Mouse (Mus musculus): ENCODE data around the gene Flnb. TPM values are rescaled to one million over a fixed set of nuclear protein-coding genes. Genes with fewer than 3 reads are reported as not detected.

The Flnb gene
- polyA plus RNA-seq, 1 experiment from 2014 or later: 32.4 TPM

- H3K27ac ChIP-seq: no peak overlapping the region
- no peak overlapping the region for H3K4me3 ChIP-seq
- 53% methylated on average over 5 of the region's 5 CpGs for WGBS
- peaks cover 10% of the 10 kb centered on the region for H3K4me1 ChIP-seq
- no peaks in the 10 kb centered on the region for H3K9me3 ChIP-seq (replicated peaks)
- H3K36me3 ChIP-seq: no peaks in the 10 kb centered on the region
- no peak for ATAC-seq (ENCODE audit: low FRiP score)
- H3K27me3 ChIP-seq: no peaks in the 10 kb centered on the region
- no peak overlapping the region for H3K9ac ChIP-seq
- no peak overlapping the region for H3K4me2 ChIP-seq (replicated peaks)
These were observed 37.7 kb downstream of the Flnb start for GRCm38 (mm10) chr14:7855501-7855900.

- Histone ChIP-seq H3K27me3 (no peaks in the 10 kb centered on the region), H3K4me2 (replicated peaks) (no peak overlapping the region), H3K36me3 (no peaks in the 10 kb centered on the region), H3K9ac (no peak overlapping the region), H3K4me3 (no peak overlapping the region), H3K27ac (no peak overlapping the region), H3K9me3 (replicated peaks) (no peaks in the 10 kb centered on the region), H3K4me1 (peaks cover 10% of the 10 kb centered on the region)
- no peak for ATAC-seq (ENCODE audit: low FRiP score)
- 72% methylated on average over 10 of the region's 10 CpGs for WGBS
These were observed 38.6 kb downstream of the Flnb start for GRCm38 (mm10) chr14:7856348-7856747.

- ATAC-seq (ENCODE audit: low FRiP score): no peak
- Histone ChIP-seq H3K36me3 (no peaks in the 10 kb centered on the region), H3K27ac (no peak overlapping the region), H3K4me1 (peaks cover 10% of the 10 kb centered on the region), H3K9ac (no peak overlapping the region), H3K4me3 (no peak overlapping the region), H3K9me3 (replicated peaks) (no peaks in the 10 kb centered on the region), H3K27me3 (no peaks in the 10 kb centered on the region), H3K4me2 (replicated peaks) (no peak overlapping the region)
- WGBS: 87% methylated on average over 3 of the region's 3 CpGs
These were observed 40.1 kb downstream of the Flnb start for GRCm38 (mm10) chr14:7857835-7858234.

GRCm38 (mm10) chr14:7858430-7858829 lies 40.7 kb downstream of the Flnb start:
- Histone ChIP-seq H3K4me2 (replicated peaks) (no peak overlapping the region), H3K36me3 (no peaks in the 10 kb centered on the region), H3K27me3 (no peaks in the 10 kb centered on the region), H3K9ac (no peak overlapping the region), H3K4me3 (no peak overlapping the region), H3K9me3 (replicated peaks) (no peaks in the 10 kb centered on the region), H3K27ac (no peak overlapping the region), H3K4me1 (peaks cover 10% of the 10 kb centered on the region)
- no peak for ATAC-seq (ENCODE audit: low FRiP score)
- WGBS: 70% methylated on average over 4 of the region's 4 CpGs

GRCm38 (mm10) chr14:7860525-7861154 lies 42.9 kb downstream of the Flnb start:
- ATAC-seq (ENCODE audit: low FRiP score): no peak
- no peaks in the 10 kb centered on the region; the same call in 1 of the 2 replicates for H3K4me1 ChIP-seq
- no peak overlapping the region for H3K4me2 ChIP-seq (replicated peaks)
- no peaks in the 10 kb centered on the region for H3K36me3 ChIP-seq
- WGBS: 88% methylated on average over 8 of the region's 8 CpGs
- H3K27ac ChIP-seq: no peak overlapping the region
- no peak overlapping the region for H3K4me3 ChIP-seq
- H3K9me3 ChIP-seq (replicated peaks): no peaks in the 10 kb centered on the region
- no peaks in the 10 kb centered on the region for H3K27me3 ChIP-seq
- no peak overlapping the region for H3K9ac ChIP-seq

GRCm38 (mm10) chr14:7861275-7861674 lies 43.5 kb downstream of the Flnb start:
- Histone ChIP-seq H3K9me3 (replicated peaks) (no peaks in the 10 kb centered on the region), H3K9ac (no peak overlapping the region), H3K4me1 (no peaks in the 10 kb centered on the region), H3K27ac (no peak overlapping the region), H3K36me3 (no peaks in the 10 kb centered on the region), H3K4me2 (replicated peaks) (no peak overlapping the region), H3K4me3 (no peak overlapping the region), H3K27me3 (no peaks in the 10 kb centered on the region)
- ATAC-seq (ENCODE audit: low FRiP score): no peak
- 91% methylated on average over 1 of the region's 1 CpGs for WGBS

GRCm38 (mm10) chr14:7862226-7862625 lies 44.5 kb downstream of the Flnb start:
- no peak for ATAC-seq (ENCODE audit: low FRiP score)
- H3K27me3 ChIP-seq: no peaks in the 10 kb centered on the region
- WGBS: 94% methylated on average over 2 of the region's 2 CpGs
- H3K36me3 ChIP-seq: no peaks in the 10 kb centered on the region
- no peak overlapping the region for H3K4me2 ChIP-seq (replicated peaks)
- no peaks in the 10 kb centered on the region for H3K4me1 ChIP-seq
- no peak overlapping the region for H3K4me3 ChIP-seq
- no peak overlapping the region for H3K27ac ChIP-seq
- no peaks in the 10 kb centered on the region for H3K9me3 ChIP-seq (replicated peaks)
- no peak overlapping the region for H3K9ac ChIP-seq

GRCm38 (mm10) chr14:7863199-7863598 lies 45.4 kb downstream of the Flnb start:
- no peak overlapping the region for H3K4me3 ChIP-seq
- no peak overlapping the region for H3K4me2 ChIP-seq (replicated peaks)
- H3K27ac ChIP-seq: no peak overlapping the region
- H3K9me3 ChIP-seq (replicated peaks): no peaks in the 10 kb centered on the region
- no peak overlapping the region for H3K9ac ChIP-seq
- no peaks in the 10 kb centered on the region for H3K4me1 ChIP-seq
- 87% methylated on average over 5 of the region's 5 CpGs for WGBS
- ATAC-seq (ENCODE audit: low FRiP score): no peak
- no peaks in the 10 kb centered on the region for H3K36me3 ChIP-seq
- H3K27me3 ChIP-seq: no peaks in the 10 kb centered on the region

- Histone ChIP-seq H3K27me3 (no peaks in the 10 kb centered on the region), H3K27ac (no peak overlapping the region), H3K4me3 (no peak overlapping the region), H3K9ac (no peak overlapping the region), H3K36me3 (no peaks in the 10 kb centered on the region), H3K9me3 (replicated peaks) (no peaks in the 10 kb centered on the region), H3K4me2 (replicated peaks) (no peak overlapping the region), H3K4me1 (no peaks in the 10 kb centered on the region)
- ATAC-seq (ENCODE audit: low FRiP score): no peak
- WGBS: 72% methylated on average over 9 of the region's 9 CpGs
These were observed 46.2 kb downstream of the Flnb start for GRCm38 (mm10) chr14:7863871-7864505.

GRCm38 (mm10) chr14:7864506-7864899 lies 46.7 kb downstream of the Flnb start:
- H3K9me3 ChIP-seq (replicated peaks): no peaks in the 10 kb centered on the region
- no peak overlapping the region for H3K4me3 ChIP-seq
- H3K36me3 ChIP-seq: peaks cover 3% of the 10 kb centered on the region
- H3K9ac ChIP-seq: no peak overlapping the region
- H3K27me3 ChIP-seq: no peaks in the 10 kb centered on the region
- H3K4me1 ChIP-seq: no peaks in the 10 kb centered on the region
- 74% methylated on average over 9 of the region's 9 CpGs for WGBS
- no peak overlapping the region for H3K4me2 ChIP-seq (replicated peaks)
- no peak for ATAC-seq (ENCODE audit: low FRiP score)
- H3K27ac ChIP-seq: no peak overlapping the region

- Histone ChIP-seq H3K4me3 (no peak overlapping the region), H3K27me3 (no peaks in the 10 kb centered on the region), H3K4me2 (replicated peaks) (no peak overlapping the region), H3K9me3 (replicated peaks) (no peaks in the 10 kb centered on the region), H3K4me1 (no peaks in the 10 kb centered on the region), H3K36me3 (peaks cover 15% of the 10 kb centered on the region), H3K27ac (no peak overlapping the region), H3K9ac (no peak overlapping the region)
- ATAC-seq (ENCODE audit: low FRiP score): no peak
- WGBS: 93% methylated on average over 7 of the region's 7 CpGs
These were observed 49.5 kb downstream of the Flnb start for GRCm38 (mm10) chr14:7867224-7867623.

- WGBS: 66% methylated on average over 3 of the region's 3 CpGs
- Histone ChIP-seq H3K4me2 (replicated peaks) (no peak overlapping the region), H3K27ac (no peak overlapping the region), H3K9ac (no peak overlapping the region), H3K9me3 (replicated peaks) (no peaks in the 10 kb centered on the region), H3K4me3 (no peak overlapping the region), H3K27me3 (no peaks in the 10 kb centered on the region), H3K4me1 (no peaks in the 10 kb centered on the region), H3K36me3 (peaks cover 20% of the 10 kb centered on the region)
- ATAC-seq (ENCODE audit: low FRiP score): no peak
These were observed 50.1 kb downstream of the Flnb start for GRCm38 (mm10) chr14:7867841-7868240.

- Histone ChIP-seq H3K4me1 (no peaks in the 10 kb centered on the region), H3K36me3 (peaks cover 32% of the 10 kb centered on the region), H3K27me3 (no peaks in the 10 kb centered on the region), H3K4me3 (no peak overlapping the region), H3K27ac (no peak overlapping the region), H3K9ac (no peak overlapping the region), H3K4me2 (replicated peaks) (no peak overlapping the region), H3K9me3 (replicated peaks) (no peaks in the 10 kb centered on the region)
- no peak for ATAC-seq (ENCODE audit: low FRiP score)
- 96% methylated on average over 6 of the region's 6 CpGs for WGBS
These were observed 52.0 kb downstream of the Flnb start for GRCm38 (mm10) chr14:7869796-7870195.

Measured in hindbrain, embryonic 12.5 days (tissue).